Mouse (Mus musculus): ENCODE results near the gene Dpf1. TPM values are rescaled to one million over a fixed set of nuclear protein-coding genes. Genes with fewer than 3 reads are reported as not detected.

Gene Dpf1
- polyA plus RNA-seq, 1 experiment = 5.9 TPM

GRCm38 (mm10) chr7:29290691-29291485 is 12.9 kb upstream of the Dpf1 start:
- H3K36me3 ChIP-seq (ENCODE audit: control insufficient read depth, insufficient read depth, low read length, poor library complexity, severe bottlenecking) = no peaks in the 10 kb centered on the region
- peak overlapping the region; percentile 61 for H3K9ac ChIP-seq (ENCODE audit: low read depth, poor library complexity, severe bottlenecking)
- no peaks in the 10 kb centered on the region for H3K9me3 ChIP-seq (replicated peaks; ENCODE audit: control insufficient read depth, insufficient read depth, low read length, poor library complexity, severe bottlenecking)
- no peaks in the 10 kb centered on the region for H3K27me3 ChIP-seq (ENCODE audit: control insufficient read depth, insufficient read depth, low read length, poor library complexity, severe bottlenecking)
- H3K27ac ChIP-seq (ENCODE audit: insufficient read depth, low read length) = no peak overlapping the region
- peak overlapping the region; percentile 21 for H3K4me3 ChIP-seq (ENCODE audit: low read depth, low read length)
- no peak for TF ChIP-seq CTCF (IDR thresholded peaks at IDR 0.05; ENCODE audit: low read depth, low read length)
- TF ChIP-seq POLR2A (IDR thresholded peaks at IDR 0.05; ENCODE audit: insufficient read depth, low read length) = no peak
- no peak for TF ChIP-seq EP300 (IDR thresholded peaks at IDR 0.05; ENCODE audit: insufficient read depth, low read depth, low read length)
- H3K4me1 ChIP-seq (ENCODE audit: control insufficient read depth, insufficient read depth, low read length) = peaks cover 17% of the 10 kb centered on the region

DNA sequence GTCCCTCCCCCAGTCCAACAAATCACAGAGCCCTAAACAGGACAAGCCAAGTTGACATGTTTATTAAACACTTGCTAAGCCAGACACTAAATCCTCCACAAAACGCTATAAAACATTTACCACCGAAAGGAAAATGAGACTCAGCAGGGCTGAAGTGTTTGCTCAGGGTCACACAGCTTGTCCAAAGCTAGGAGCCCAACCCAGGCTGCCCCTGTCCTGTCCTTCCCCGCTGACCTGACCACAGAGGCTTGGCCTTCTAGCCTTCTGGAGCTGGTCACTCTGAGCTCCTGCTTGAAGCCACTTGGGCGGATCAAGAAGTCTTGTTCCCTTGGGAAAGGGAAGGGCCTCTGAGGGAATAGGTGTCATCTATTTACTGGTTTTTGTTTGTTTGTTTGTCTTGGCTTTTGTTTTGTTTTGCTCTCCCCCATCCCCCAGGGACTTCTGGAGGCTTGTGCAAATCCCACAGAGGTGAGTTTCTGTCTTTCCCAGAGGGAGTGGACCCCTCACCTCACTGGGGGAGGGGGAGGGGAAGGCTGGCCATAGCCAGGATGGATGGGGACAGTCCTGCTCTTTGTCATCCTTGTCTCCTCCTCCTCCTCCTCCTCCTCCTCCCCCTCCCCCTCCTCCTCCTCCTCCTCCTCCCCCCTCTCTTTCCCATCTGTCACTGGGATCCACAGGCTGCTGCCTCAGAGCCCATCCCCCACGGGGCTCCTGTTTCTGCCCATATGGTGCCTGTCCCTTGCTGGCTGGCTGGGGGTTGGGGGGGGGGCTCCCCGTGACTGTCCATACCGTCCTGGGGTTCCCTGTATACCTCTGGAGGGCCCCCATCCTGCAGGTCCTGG is 11.9 kb upstream of the Dpf1 start:
- Histone ChIP-seq H3K4me3 (ENCODE audit: low read depth, low read length) (no peak overlapping the region), H3K4me1 (ENCODE audit: control insufficient read depth, insufficient read depth, low read length) (peaks cover 17% of the 10 kb centered on the region), H3K9ac (ENCODE audit: low read depth, poor library complexity, severe bottlenecking) (no peak overlapping the region)

DNA sequence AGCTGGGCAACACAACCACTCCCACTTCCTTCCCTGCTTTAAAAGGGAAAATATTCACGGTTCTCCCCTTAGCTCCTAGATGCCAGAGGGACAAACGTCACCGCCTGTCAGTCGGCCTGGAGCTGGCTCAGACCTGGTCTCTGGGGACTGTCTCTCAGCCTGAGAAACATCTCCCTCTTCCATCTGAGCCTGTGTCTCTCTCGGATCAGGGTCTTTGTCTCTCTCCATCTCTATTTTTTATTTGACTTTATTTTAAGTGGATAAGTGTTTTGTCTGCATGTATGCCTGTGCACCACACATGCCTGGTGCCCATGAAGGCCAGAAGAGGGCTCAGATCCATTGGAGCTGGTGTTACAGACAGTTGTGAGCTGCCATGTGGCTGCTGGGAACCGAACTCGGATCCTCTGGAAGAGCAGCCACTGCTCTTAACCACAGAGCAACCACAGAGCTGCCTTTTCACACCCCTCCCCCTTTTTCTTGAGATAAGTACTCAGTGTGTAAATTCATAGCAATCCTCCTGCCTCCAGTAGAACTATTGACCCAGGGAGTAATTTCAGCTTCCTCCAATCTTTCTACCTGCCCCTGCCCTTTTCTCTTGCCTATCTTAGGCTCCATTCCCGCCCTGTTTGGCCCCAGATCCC is 11.2 kb upstream of the Dpf1 start:
- peak overlapping the region; percentile 86 for H3K27ac ChIP-seq (ENCODE audit: insufficient read depth, low read length)
- no peaks in the 10 kb centered on the region for H3K27me3 ChIP-seq (ENCODE audit: control insufficient read depth, insufficient read depth, low read length, poor library complexity, severe bottlenecking)
- no peak for TF ChIP-seq EP300 (IDR thresholded peaks at IDR 0.05; ENCODE audit: insufficient read depth, low read depth, low read length)
- no peak for TF ChIP-seq POLR2A (IDR thresholded peaks at IDR 0.05; ENCODE audit: insufficient read depth, low read length)
- TF ChIP-seq CTCF (IDR thresholded peaks at IDR 0.05; ENCODE audit: low read depth, low read length) = no peak
- H3K4me3 ChIP-seq (ENCODE audit: low read depth, low read length) = no peak overlapping the region
- peak overlapping the region; percentile 19 for H3K9ac ChIP-seq (ENCODE audit: low read depth, poor library complexity, severe bottlenecking)
- no peaks in the 10 kb centered on the region for H3K36me3 ChIP-seq (ENCODE audit: control insufficient read depth, insufficient read depth, low read length, poor library complexity, severe bottlenecking)
- peaks cover 17% of the 10 kb centered on the region for H3K4me1 ChIP-seq (ENCODE audit: control insufficient read depth, insufficient read depth, low read length)
- H3K9me3 ChIP-seq (replicated peaks; ENCODE audit: control insufficient read depth, insufficient read depth, low read length, poor library complexity, severe bottlenecking) = no peaks in the 10 kb centered on the region

More for the DNA sequence above, 11.9 kb upstream of the Dpf1 start:
- no peak overlapping the region for H3K27ac ChIP-seq (ENCODE audit: insufficient read depth, low read length)
- no peaks in the 10 kb centered on the region for H3K36me3 ChIP-seq (ENCODE audit: control insufficient read depth, insufficient read depth, low read length, poor library complexity, severe bottlenecking)
- TF ChIP-seq EP300 (IDR thresholded peaks at IDR 0.05; ENCODE audit: insufficient read depth, low read depth, low read length) (peak; percentile 48; the same call in 1 of the 2 replicates), CTCF (IDR thresholded peaks at IDR 0.05; ENCODE audit: low read depth, low read length) (no peak), POLR2A (IDR thresholded peaks at IDR 0.05; ENCODE audit: insufficient read depth, low read length) (no peak)
- no peaks in the 10 kb centered on the region for H3K27me3 ChIP-seq (ENCODE audit: control insufficient read depth, insufficient read depth, low read length, poor library complexity, severe bottlenecking)
- no peaks in the 10 kb centered on the region for H3K9me3 ChIP-seq (replicated peaks; ENCODE audit: control insufficient read depth, insufficient read depth, low read length, poor library complexity, severe bottlenecking)

- Histone ChIP-seq H3K36me3 (ENCODE audit: control insufficient read depth, insufficient read depth, low read length, poor library complexity, severe bottlenecking) (no peaks in the 10 kb centered on the region), H3K27ac (ENCODE audit: insufficient read depth, low read length) (peak overlapping the region; percentile 86), H3K27me3 (ENCODE audit: control insufficient read depth, insufficient read depth, low read length, poor library complexity, severe bottlenecking) (no peaks in the 10 kb centered on the region), H3K4me3 (ENCODE audit: low read depth, low read length) (0 out of 2 replicates have a peak overlapping the region, but pooled peaks have one; percentile 21), H3K9ac (ENCODE audit: low read depth, poor library complexity, severe bottlenecking) (peak overlapping the region; percentile 19), H3K9me3 (replicated peaks; ENCODE audit: control insufficient read depth, insufficient read depth, low read length, poor library complexity, severe bottlenecking) (no peaks in the 10 kb centered on the region), H3K4me1 (ENCODE audit: control insufficient read depth, insufficient read depth, low read length) (peaks cover 17% of the 10 kb centered on the region)
- no peak for TF ChIP-seq POLR2A (IDR thresholded peaks at IDR 0.05; ENCODE audit: insufficient read depth, low read length)
- no peak for TF ChIP-seq CTCF (IDR thresholded peaks at IDR 0.05; ENCODE audit: low read depth, low read length)
- peak; percentile 58; the same call in 1 of the 2 replicates for TF ChIP-seq EP300 (IDR thresholded peaks at IDR 0.05; ENCODE audit: insufficient read depth, low read depth, low read length)
Observed at GRCm38 (mm10) chr7:29293131-29294065, 10.4 kb upstream of the Dpf1 start.

GRCm38 (mm10) chr7:29294111-29294761 is 9.5 kb upstream of the Dpf1 start:
- Histone ChIP-seq H3K4me3 (ENCODE audit: low read depth, low read length) (no peak overlapping the region), H3K27ac (ENCODE audit: insufficient read depth, low read length) (peak overlapping the region; percentile 75), H3K9me3 (replicated peaks; ENCODE audit: control insufficient read depth, insufficient read depth, low read length, poor library complexity, severe bottlenecking) (no peaks in the 10 kb centered on the region), H3K9ac (ENCODE audit: low read depth, poor library complexity, severe bottlenecking) (peak overlapping the region; percentile 20; the same call in 1 of the 2 replicates), H3K4me1 (ENCODE audit: control insufficient read depth, insufficient read depth, low read length) (peaks cover 17% of the 10 kb centered on the region), H3K27me3 (ENCODE audit: control insufficient read depth, insufficient read depth, low read length, poor library complexity, severe bottlenecking) (no peaks in the 10 kb centered on the region), H3K36me3 (ENCODE audit: control insufficient read depth, insufficient read depth, low read length, poor library complexity, severe bottlenecking) (no peaks in the 10 kb centered on the region)
- TF ChIP-seq EP300 (IDR thresholded peaks at IDR 0.05; ENCODE audit: insufficient read depth, low read depth, low read length) = no peak
- TF ChIP-seq POLR2A (IDR thresholded peaks at IDR 0.05; ENCODE audit: insufficient read depth, low read length) = no peak
